Mouse (Mus musculus) limb, embryonic 12.5 days (tissue): ENCODE results near the gene Scube2. TPM values are rescaled to one million over a fixed set of nuclear protein-coding genes. Genes with fewer than 3 reads are reported as not detected.

Experiments used
- ATAC-seq: fragments of 200-750 bp; cut with Nextera tagmentation; 2 replicates; pipeline ENCODE4 v1.8.0; 2017; ENCODE audit warnings: low read depth, moderate TSS enrichment; ENCODE audit not compliant: insufficient number of reproducible peaks, insufficient read depth, low FRiP score, low TSS enrichment
- H3K27ac ChIP-seq: fragments of 300-500 bp; sonication (generic); 2 replicates; pipeline ENCODE4 v1.5.1; 2016; ENCODE audit warnings: mild to moderate bottlenecking, moderate library complexity
- H3K27me3 ChIP-seq: fragments of 300-500 bp; sonication (generic); 2 replicates; pipeline ENCODE4 v1.6.1; 2016; ENCODE audit warnings: mild to moderate bottlenecking, moderate library complexity
- H3K36me3 ChIP-seq: fragments of 300-500 bp; sonication (generic); 2 replicates; pipeline ENCODE4 v1.6.1; 2016; ENCODE audit warnings: mild to moderate bottlenecking, moderate library complexity
- H3K4me1 ChIP-seq: fragments of 300-500 bp; sonication (generic); replicated peaks from 2 replicates; pipeline ENCODE4 v1.6.1; 2016
- H3K4me2 ChIP-seq: fragments of 300-500 bp; sonication (generic); 2 replicates; pipeline ENCODE4 v1.6.1; 2016; ENCODE audit warnings: mild to moderate bottlenecking, moderate library complexity
- H3K4me3 ChIP-seq: fragments of 300-500 bp; sonication (generic); replicated peaks from 2 replicates; pipeline ENCODE4 v1.5.1; 2016; ENCODE audit warnings: mild to moderate bottlenecking
- H3K9ac ChIP-seq: fragments of 300-500 bp; sonication (generic); replicated peaks from 2 replicates; pipeline ENCODE4 v1.6.1; 2016; ENCODE audit warnings: mild to moderate bottlenecking, moderate library complexity
- H3K9me3 ChIP-seq: fragments of 300-500 bp; sonication (generic); 2 replicates; pipeline ENCODE4 v1.6.1; 2016; ENCODE audit warnings: mild to moderate bottlenecking, moderate library complexity
- WGBS: fragments of 180-500 bp; shearing (Covaris S2); methylation state at CpG from one replicate; pipeline ENCODE4 v1.1.7; 2016; 5-methylcytosine and 5-hydroxymethylcytosine counted together
- polyA plus RNA-seq: library from polyadenylated mRNA; unstranded; fragments of >200 nt; fragmentation: Nextera tagmentation; extraction: Ambion mirVana; gene quantifications from 2 replicates; pipeline ENCODE4 v1.2.1, GENCODE M21; 2016

The Scube2 gene
- polyA plus RNA-seq, 1 experiment from 2014 or later, result 0.81 TPM

DNA sequence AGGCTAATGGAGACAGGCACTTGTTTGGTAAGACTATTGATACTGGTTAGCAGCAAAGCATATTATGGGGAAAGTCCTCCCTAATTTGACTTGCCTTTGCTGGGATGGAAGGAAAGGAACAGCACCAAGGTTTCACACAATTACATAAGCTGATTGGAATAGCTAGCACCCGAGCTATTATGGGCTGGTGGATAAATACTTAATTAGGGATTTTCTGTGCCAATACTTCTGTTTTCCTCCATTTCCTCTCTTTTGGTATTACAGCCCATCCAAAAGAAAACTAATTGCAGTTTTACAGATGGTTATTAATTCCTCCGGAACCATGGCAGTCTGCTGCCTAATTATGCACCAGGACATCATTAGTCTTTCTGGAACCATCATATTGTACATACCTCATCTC lies 101.5 kb downstream of the Scube2 start:
- H3K27ac ChIP-seq, result no peak overlapping the region
- H3K4me3 ChIP-seq, result no peak overlapping the region
- H3K9ac ChIP-seq, result no peak overlapping the region
- no peak for ATAC-seq
- 68% methylated on average over 2 of the region's 2 CpGs for WGBS
- no peaks in the 10 kb centered on the region; the same call in 1 of the 2 replicates for H3K27me3 ChIP-seq
- H3K4me1 ChIP-seq, result no peaks in the 10 kb centered on the region
- H3K9me3 ChIP-seq, result no peaks in the 10 kb centered on the region
- no peak overlapping the region for H3K4me2 ChIP-seq
- no peaks in the 10 kb centered on the region for H3K36me3 ChIP-seq

GRCm38 (mm10) chr7:109756291-109756690 lies 109.2 kb downstream of the Scube2 start:
- Histone ChIP-seq H3K27me3 (no peaks in the 10 kb centered on the region), H3K4me2 (no peak overlapping the region), H3K9me3 (no peaks in the 10 kb centered on the region), H3K4me1 (peaks cover 14% of the 10 kb centered on the region), H3K36me3 (no peaks in the 10 kb centered on the region), H3K9ac (no peak overlapping the region), H3K4me3 (no peak overlapping the region), H3K27ac (no peak overlapping the region)
- no peak for ATAC-seq
- 92% methylated on average over 3 of the region's 3 CpGs for WGBS

DNA sequence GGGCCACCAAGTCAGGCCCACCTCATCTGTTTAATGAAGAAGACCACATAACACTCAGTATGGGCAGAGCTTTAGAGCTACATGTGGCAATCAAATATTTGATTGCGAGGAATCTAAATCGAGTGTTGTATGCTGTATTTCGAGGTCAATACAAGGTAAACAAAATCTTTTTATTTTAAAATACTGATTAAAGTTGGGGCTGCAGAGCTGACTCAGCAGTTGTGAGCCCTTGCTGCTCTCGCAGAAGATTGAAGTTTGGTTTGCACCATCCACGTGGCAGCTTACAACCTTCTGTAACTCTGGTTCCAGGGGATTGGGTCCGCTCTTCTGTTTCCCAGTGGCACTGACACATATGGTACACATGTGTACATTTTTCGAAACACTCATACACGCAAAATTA lies 111.4 kb downstream of the Scube2 start:
- H3K9ac ChIP-seq, result no peak overlapping the region
- peaks cover 17% of the 10 kb centered on the region for H3K4me1 ChIP-seq
- no peaks in the 10 kb centered on the region for H3K27me3 ChIP-seq
- no peak overlapping the region for H3K4me2 ChIP-seq
- H3K9me3 ChIP-seq, result no peaks in the 10 kb centered on the region
- H3K4me3 ChIP-seq, result no peak overlapping the region
- H3K36me3 ChIP-seq, result no peaks in the 10 kb centered on the region
- no peak overlapping the region for H3K27ac ChIP-seq
- no peak for ATAC-seq
- 84% methylated on average over 8 of the region's 8 CpGs for WGBS

GRCm38 (mm10) chr7:109752008-109752925 lies 113.2 kb downstream of the Scube2 start, which contains the start of gene Tmem9b:
Tmem9b (minus strand) TSS chr7:109752875.
- H3K4me3 ChIP-seq, result peak within 1 kb of the TSS; percentile 84
- H3K27ac ChIP-seq, result peak within 1 kb of the TSS; percentile 72
- H3K4me2 ChIP-seq, result peak within 1 kb of the TSS; percentile 90
- WGBS, result under 1% methylated on average over 74 of the region's 74 CpGs
- H3K4me1 ChIP-seq, result peaks cover 17% of the 10 kb centered on the region
- peak within 1 kb of the TSS; percentile 89 for H3K9ac ChIP-seq
- no peaks in the 10 kb centered on the region for H3K27me3 ChIP-seq
- no peaks in the 10 kb centered on the region for H3K36me3 ChIP-seq
- H3K9me3 ChIP-seq, result no peaks in the 10 kb centered on the region
- peak; percentile 81 for ATAC-seq

- 5% methylated on average over 13 of the region's 13 CpGs for WGBS
- Histone ChIP-seq H3K9me3 (no peaks in the 10 kb centered on the region), H3K27ac (peak overlapping the region; percentile 72; the same call in 1 of the 2 replicates), H3K36me3 (no peaks in the 10 kb centered on the region), H3K4me3 (peak overlapping the region; percentile 84), H3K4me1 (peaks cover 17% of the 10 kb centered on the region), H3K4me2 (peak overlapping the region; percentile 90), H3K27me3 (no peaks in the 10 kb centered on the region), H3K9ac (peak overlapping the region; percentile 89)
- peak; percentile 75; the same call in 1 of the 2 replicates for ATAC-seq
These were observed 114.0 kb downstream of the Scube2 start for GRCm38 (mm10) chr7:109751427-109752007.

Other genes starting within 250 kb of the Scube2 start
- 43.4 and 46.7 TPM in 2 replicates for gene St5, start 162.1 kb downstream of the Scube2 start, polyA plus RNA-seq
- gene Akip1, start 162.0 kb downstream of the Scube2 start, polyA plus RNA-seq, result 24.2 and 26.0 TPM in 2 replicates
- 0.13 and 0.23 TPM in 2 replicates for gene BC051019, start 141.8 kb downstream of the Scube2 start, polyA plus RNA-seq
- not detected in 2 replicates for gene Ascl3, start 134.0 kb downstream of the Scube2 start, polyA plus RNA-seq
- gene Tmem9b, start 112.8 kb downstream of the Scube2 start, polyA plus RNA-seq, result 25.8 and 28.0 TPM in 2 replicates
- 0.10 and 0.16 TPM in 2 replicates for gene Nrip3, start 83.7 kb downstream of the Scube2 start, polyA plus RNA-seq
- gene Dennd5a, start 94.8 kb upstream of the Scube2 start, polyA plus RNA-seq, result 40.7 and 48.4 TPM in 2 replicates
- gene Tmem41b, start 121.2 kb upstream of the Scube2 start, polyA plus RNA-seq, result 78.0 and 79.5 TPM in 2 replicates
- 44.2 and 46.5 TPM in 2 replicates for gene Ipo7, start 152.6 kb upstream of the Scube2 start, polyA plus RNA-seq
- 21.6 and 24.3 TPM in 2 replicates for gene Zfp143, start 195.5 kb upstream of the Scube2 start, polyA plus RNA-seq